Mouse (Mus musculus) embryonic facial prominence, embryonic 10.5 days (tissue): ENCODE measurements around the gene Tmem8. TPM values are rescaled to one million over a fixed set of nuclear protein-coding genes. Genes with fewer than 3 reads are reported as not detected.
"Not testable (repeated sequence)": the region's sequence is repeated elsewhere in the genome, so short reads cannot be mapped to it uniquely, and the experiment has no call there.

ENCODE experiments used
- DNase-seq: peaks from one replicate; pipeline ENCODE4 v3.0.0-alpha.2; 2017; ENCODE audit warnings: low spot score
- H3K27ac ChIP-seq: fragments of 300-500 bp; sonication (generic); replicated peaks from 2 replicates; pipeline ENCODE4 v1.5.1; 2016; ENCODE audit warnings: mild to moderate bottlenecking
- H3K27me3 ChIP-seq: fragments of 300-500 bp; sonication (generic); replicated peaks from 2 replicates; pipeline ENCODE4 v1.6.1; 2016; ENCODE audit warnings: low read depth, mild to moderate bottlenecking; ENCODE audit not compliant: poor library complexity, severe bottlenecking
- H3K36me3 ChIP-seq: fragments of 300-500 bp; sonication (generic); replicated peaks from 2 replicates; pipeline ENCODE4 v1.6.1; 2016; ENCODE audit warnings: mild to moderate bottlenecking, moderate library complexity
- H3K4me1 ChIP-seq: fragments of 300-500 bp; sonication (generic); 2 replicates; pipeline ENCODE4 v1.6.1; 2016
- H3K4me3 ChIP-seq: fragments of 300-500 bp; sonication (generic); 2 replicates; pipeline ENCODE4 v1.5.1; 2016; ENCODE audit warnings: mild to moderate bottlenecking, moderate library complexity
- H3K9me3 ChIP-seq: fragments of 300-500 bp; sonication (generic); 2 replicates; pipeline ENCODE4 v1.6.1; 2016; ENCODE audit warnings: mild to moderate bottlenecking
- WGBS: fragments of 180-500 bp; shearing (Covaris S2); methylation state at CpG from one replicate; pipeline ENCODE4 v1.1.7; 2016; 5-methylcytosine and 5-hydroxymethylcytosine counted together
- polyA plus RNA-seq: library from polyadenylated mRNA; unstranded; fragments of >200 nt; fragmentation: Nextera tagmentation; extraction: Ambion mirVana; gene quantifications from 2 replicates; pipeline ENCODE4 v1.2.1, GENCODE M21; 2016

Tmem8 gene
- polyA plus RNA-seq, 1 experiment from 2014 or later: 1.2 TPM

- Histone ChIP-seq H3K4me3 (peak overlapping the region; percentile 73), H3K27ac (peak overlapping the region; percentile 96), H3K9me3 (no peaks in the 10 kb centered on the region), H3K27me3 (no peaks in the 10 kb centered on the region), H3K36me3 (peaks cover 29% of the 10 kb centered on the region), H3K4me1 (peaks cover 28% of the 10 kb centered on the region)
- 29% methylated on average over 9 of the region's 9 CpGs for WGBS
- no peak for DNase-seq
These were observed 18.5 kb upstream of the Tmem8 start for GRCm38 (mm10) chr17:26094531-26095110.

GRCm38 (mm10) chr17:26095121-26095740 lies 17.9 kb upstream of the Tmem8 start, which contains the start of gene Nme4:
Gene Nme4 (minus strand): TSS chr17:26095602.
- 3% methylated on average over 47 of the region's 47 CpGs for WGBS
- Histone ChIP-seq H3K36me3 (peaks cover 29% of the 10 kb centered on the region), H3K4me3 (peak within 1 kb of the TSS; percentile 73), H3K27ac (peak within 1 kb of the TSS; percentile 96), H3K27me3 (no peaks in the 10 kb centered on the region), H3K9me3 (no peaks in the 10 kb centered on the region), H3K4me1 (peaks cover 22% of the 10 kb centered on the region)
- DNase-seq: peak; percentile 81

- Histone ChIP-seq H3K27me3 (no peaks in the 10 kb centered on the region), H3K36me3 (peaks cover 7% of the 10 kb centered on the region), H3K4me3 (no peak overlapping the region), H3K9me3 (no peaks in the 10 kb centered on the region), H3K4me1 (peaks cover 26% of the 10 kb centered on the region), H3K27ac (no peak overlapping the region)
- DNase-seq: no peak
- WGBS: 92% methylated on average over 7 of the region's 7 CpGs
These were observed 14.6 kb upstream of the Tmem8 start for GRCm38 (mm10) chr17:26098461-26098860.

GRCm38 (mm10) chr17:26099316-26099715 lies 13.8 kb upstream of the Tmem8 start:
- 59% methylated on average over 3 of the region's 3 CpGs for WGBS
- not testable (repeated sequence) for H3K9me3 ChIP-seq, H3K27me3 ChIP-seq, H3K4me3 ChIP-seq, DNase-seq, H3K27ac ChIP-seq, H3K36me3 ChIP-seq
- peaks cover 17% of the 10 kb centered on the region for H3K4me1 ChIP-seq

- no peak overlapping the region for H3K4me3 ChIP-seq
- no peaks in the 10 kb centered on the region for H3K27me3 ChIP-seq
- no peaks in the 10 kb centered on the region for H3K36me3 ChIP-seq
- no peak overlapping the region for H3K27ac ChIP-seq
- no peak for DNase-seq
- peaks cover 9% of the 10 kb centered on the region for H3K4me1 ChIP-seq
- 34% methylated on average over 2 of the region's 2 CpGs for WGBS
- H3K9me3 ChIP-seq: no peaks in the 10 kb centered on the region
These were observed 12.9 kb upstream of the Tmem8 start for GRCm38 (mm10) chr17:26100166-26100565.

- Histone ChIP-seq H3K27me3 (no peaks in the 10 kb centered on the region), H3K9me3 (no peaks in the 10 kb centered on the region), H3K4me3 (no peak overlapping the region), H3K36me3 (no peaks in the 10 kb centered on the region), H3K4me1 (peaks cover 3% of the 10 kb centered on the region), H3K27ac (no peak overlapping the region; the same call in 1 of the 2 replicates)
- 53% methylated on average over 4 of the region's 4 CpGs for WGBS
- peak; percentile 38 for DNase-seq
These were observed 11.6 kb upstream of the Tmem8 start for GRCm38 (mm10) chr17:26101478-26101877.

- WGBS: 75% methylated on average over 4 of the region's 4 CpGs
- no peak overlapping the region for H3K27ac ChIP-seq
- H3K36me3 ChIP-seq: no peaks in the 10 kb centered on the region
- DNase-seq: no peak
- H3K4me1 ChIP-seq: peaks cover 7% of the 10 kb centered on the region
- H3K9me3 ChIP-seq: no peaks in the 10 kb centered on the region
- no peak overlapping the region for H3K4me3 ChIP-seq
- H3K27me3 ChIP-seq: peaks cover 18% of the 10 kb centered on the region
These were observed 7.5 kb upstream of the Tmem8 start for GRCm38 (mm10) chr17:26105619-26106018.

- no peak overlapping the region for H3K4me3 ChIP-seq
- H3K9me3 ChIP-seq: no peaks in the 10 kb centered on the region
- H3K27me3 ChIP-seq: peaks cover 63% of the 10 kb centered on the region
- H3K27ac ChIP-seq: no peak overlapping the region
- peaks cover 26% of the 10 kb centered on the region for H3K4me1 ChIP-seq
- no peaks in the 10 kb centered on the region for H3K36me3 ChIP-seq
- no peak for DNase-seq
- WGBS: 18% methylated on average over 4 of the region's 4 CpGs
These were observed 2.9 kb upstream of the Tmem8 start for GRCm38 (mm10) chr17:26110156-26110555.

- Histone ChIP-seq H3K4me3 (0 out of 2 replicates have a peak overlapping the region, but pooled peaks have one; percentile 0), H3K9me3 (no peaks in the 10 kb centered on the region), H3K4me1 (peaks cover 26% of the 10 kb centered on the region), H3K27ac (no peak overlapping the region), H3K36me3 (no peaks in the 10 kb centered on the region), H3K27me3 (peaks cover 72% of the 10 kb centered on the region)
- DNase-seq: no peak
- 1% methylated on average over 4 of the region's 4 CpGs for WGBS
These were observed 2.1 kb upstream of the Tmem8 start for GRCm38 (mm10) chr17:26111024-26111423.

GRCm38 (mm10) chr17:26111722-26112121 lies 1.4 kb upstream of the Tmem8 start:
- Histone ChIP-seq H3K4me1 (peaks cover 26% of the 10 kb centered on the region), H3K27me3 (peaks cover 79% of the 10 kb centered on the region), H3K36me3 (no peaks in the 10 kb centered on the region), H3K27ac (no peak overlapping the region), H3K9me3 (no peaks in the 10 kb centered on the region), H3K4me3 (no peak overlapping the region)
- 18% methylated on average over 4 of the region's 4 CpGs for WGBS
- DNase-seq: no peak

- Histone ChIP-seq H3K27me3 (peaks cover 89% of the 10 kb centered on the region), H3K27ac (no peak overlapping the region), H3K36me3 (no peaks in the 10 kb centered on the region), H3K4me3 (peak overlapping the region; percentile 81), H3K4me1 (peaks cover 26% of the 10 kb centered on the region), H3K9me3 (no peaks in the 10 kb centered on the region)
- DNase-seq: no peak
- 18% methylated on average over 14 of the region's 14 CpGs for WGBS
These were observed 348 bp upstream of the Tmem8 start for GRCm38 (mm10) chr17:26112751-26113150.

- Histone ChIP-seq H3K4me3 (peak overlapping the region; percentile 81), H3K27me3 (peaks cover 97% of the 10 kb centered on the region), H3K36me3 (no peaks in the 10 kb centered on the region), H3K27ac (no peak overlapping the region), H3K9me3 (no peaks in the 10 kb centered on the region), H3K4me1 (peaks cover 26% of the 10 kb centered on the region)
- 14% methylated on average over 8 of the region's 8 CpGs for WGBS
- DNase-seq: no peak
These were observed 962 bp downstream of the Tmem8 start for GRCm38 (mm10) chr17:26114061-26114460.

- H3K36me3 ChIP-seq, H3K27ac ChIP-seq, H3K9me3 ChIP-seq, H3K4me3 ChIP-seq, DNase-seq: not testable (repeated sequence)
- Histone ChIP-seq H3K27me3 (peaks cover 97% of the 10 kb centered on the region), H3K4me1 (peaks cover 26% of the 10 kb centered on the region)
- 69% methylated on average over 7 of the region's 7 CpGs for WGBS
These were observed 1.4 kb downstream of the Tmem8 start for GRCm38 (mm10) chr17:26114461-26114860.
